13 mouse cellular contexts compared by ENCODE assay signal in genomic region chr14:79724002-79724681, GRCm38 (mm10). TPM values are rescaled to one million over a fixed set of nuclear protein-coding genes. Genes with fewer than 3 reads are reported as not detected.
DNase-seq lines count a peak whose midpoint lies in the region; ATAC-seq lines count a peak whose summit lies in the region.
"Had no signal": no experiment of that assay in that cellular context is flagged by ENCODE, and none has a peak within 500 bp of the region (broad histone marks: within the 10 kb centered on the region; RNA-seq: fewer than 3 reads in every experiment).

No protein-coding gene starts in this region.

- H3K9ac ChIP-seq in hindbrain, embryonic 14.5 days: peak overlapping the region; percentile 33; the same call in 1 of the 2 replicates
- H3K9ac ChIP-seq in midbrain, embryonic 12.5 days (replicated peaks): no peak overlapping the region
- no peak overlapping the region for H3K9ac ChIP-seq in liver, embryonic 11.5 days (ENCODE audit: low read depth, low read length)
- H3K9ac ChIP-seq: lung, embryonic 15.5 days had no signal

- peak overlapping the region; percentile 33; the same call in 1 of the 2 replicates for H3K4me2 ChIP-seq in hindbrain, embryonic 14.5 days (replicated peaks)
- no peak overlapping the region for H3K4me2 ChIP-seq in midbrain, embryonic 12.5 days (replicated peaks)
- no peak overlapping the region for H3K4me2 ChIP-seq in liver, embryonic 11.5 days
- H3K4me2 ChIP-seq: lung, embryonic 15.5 days had no signal

- peak; percentile 87 for ATAC-seq in hindbrain, embryonic 14.5 days (ENCODE audit: low FRiP score)
- ATAC-seq in midbrain, embryonic 12.5 days (ENCODE audit: low FRiP score, low read depth): peak; percentile 70
- no peak for ATAC-seq in liver, embryonic 11.5 days (replicated peaks; ENCODE audit: low FRiP score)

- H3K4me3 ChIP-seq in hindbrain, embryonic 14.5 days (replicated peaks; ENCODE audit: low read length): no peak overlapping the region
- H3K4me3 ChIP-seq in midbrain, embryonic 12.5 days: no peak overlapping the region
- no peak overlapping the region for H3K4me3 ChIP-seq in liver, embryonic 11.5 days (ENCODE audit: low read depth, low read length)
- H3K4me3 ChIP-seq: lung, embryonic 15.5 days; myocyte had no signal

- no peaks in the 10 kb centered on the region for H3K9me3 ChIP-seq in hindbrain, embryonic 14.5 days (ENCODE audit: control insufficient read depth, low read length)
- H3K9me3 ChIP-seq in midbrain, embryonic 12.5 days: no peaks in the 10 kb centered on the region
- no peaks in the 10 kb centered on the region for H3K9me3 ChIP-seq in liver, embryonic 11.5 days (ENCODE audit: control insufficient read depth, low read length)
- H3K9me3 ChIP-seq: lung, embryonic 15.5 days had no signal

- peak overlapping the region; percentile 87 for H3K27ac ChIP-seq in hindbrain, embryonic 14.5 days
- H3K27ac ChIP-seq in midbrain, embryonic 12.5 days (replicated peaks): peak overlapping the region; percentile 60
- no peak overlapping the region for H3K27ac ChIP-seq in liver, embryonic 11.5 days (ENCODE audit: low read depth, low read length)
- H3K27ac ChIP-seq: lung, embryonic 15.5 days had no signal

- no peaks in the 10 kb centered on the region for H3K27me3 ChIP-seq in hindbrain, embryonic 14.5 days (ENCODE audit: control insufficient read depth, insufficient read depth, low read length)
- H3K27me3 ChIP-seq in midbrain, embryonic 12.5 days: no peaks in the 10 kb centered on the region
- no peaks in the 10 kb centered on the region for H3K27me3 ChIP-seq in liver, embryonic 11.5 days (replicated peaks; ENCODE audit: control insufficient read depth, insufficient read depth, low read length)
- H3K27me3 ChIP-seq: lung, embryonic 15.5 days had no signal

- 41% methylated on average over 18 of the region's 18 CpGs for WGBS in hindbrain, embryonic 14.5 days
- 72% methylated on average over 18 of the region's 18 CpGs for WGBS in midbrain, embryonic 12.5 days
- 80% methylated on average over 18 of the region's 18 CpGs for WGBS in liver, embryonic 11.5 days

- peak; percentile 30 to 36 for DNase-seq in right cerebral cortex, adult 2 months (ENCODE audit: low spot score in 2 of 2)
- DNase-seq in right cerebral cortex, postnatal 14 days: no peak
- DNase-seq in hindbrain, embryonic 14.5 days (ENCODE audit: low spot score): peak; percentile 80
- DNase-seq in liver, embryonic 11.5 days (ENCODE audit: low spot score): no peak
- DNase-seq in c-Kit-positive CD71-positive TER-119-positive erythroid progenitor cells, embryonic 14.5 days (ENCODE audit: low spot score): no peak
- DNase-seq in Muller cell, postnatal 12 days (ENCODE audit: inconsistent ontology term): no peak
- DNase-seq: cerebellum, adult 8-10 months; heart, adult 11 months; left cerebral cortex, postnatal 4 days had no signal

- H3K4me1 ChIP-seq in hindbrain, embryonic 14.5 days (replicated peaks; ENCODE audit: control insufficient read depth, insufficient read depth, low read length): peaks cover 34% of the 10 kb centered on the region
- H3K4me1 ChIP-seq in midbrain, embryonic 12.5 days: peaks cover 16% of the 10 kb centered on the region
- H3K4me1 ChIP-seq in liver, embryonic 11.5 days (replicated peaks; ENCODE audit: control insufficient read depth, insufficient read depth, low read length): no peaks in the 10 kb centered on the region
- H3K4me1 ChIP-seq: lung, embryonic 15.5 days had no signal

- no peaks in the 10 kb centered on the region for H3K36me3 ChIP-seq in hindbrain, embryonic 14.5 days (replicated peaks; ENCODE audit: control insufficient read depth, insufficient read depth)
- H3K36me3 ChIP-seq in midbrain, embryonic 12.5 days: no peaks in the 10 kb centered on the region
- no peaks in the 10 kb centered on the region for H3K36me3 ChIP-seq in liver, embryonic 11.5 days (ENCODE audit: control insufficient read depth, insufficient read depth, low read length)
- H3K36me3 ChIP-seq: lung, embryonic 15.5 days had no signal

RNA-seq across cellular contexts. Expression of gene Pcdh8, which starts 47.0 kb away (rescaled TPM):
- polyA plus RNA-seq in hindbrain, embryonic 14.5 days (2014; fragmentation: Nextera tagmentation; extraction: Ambion mirVana): 40.5 and 52.0 TPM in 2 replicates
- 70.7 and 73.6 TPM in 2 replicates for polyA plus RNA-seq in midbrain, embryonic 12.5 days (2016; fragmentation: Nextera tagmentation; extraction: Ambion mirVana)
- 0.12 and 0.21 TPM in 2 replicates for polyA plus RNA-seq in liver, embryonic 11.5 days (2014; fragmentation: Nextera tagmentation; extraction: Ambion mirVana)
- polyA plus RNA-seq: spleen, adult 2 months had no signal

Comparison
In these comparisons a context has a peak if more than half of its experiments do, and no peak if none do; other contexts are left out.
1. DNase-seq: peak in right cerebral cortex, adult 2 months (2 of 2) and hindbrain, embryonic 14.5 days (single experiment); none in right cerebral cortex, postnatal 14 days (single experiment), liver, embryonic 11.5 days (single experiment), c-Kit-positive CD71-positive TER-119-positive erythroid progenitor cells, embryonic 14.5 days (single experiment) and Muller cell, postnatal 12 days (single experiment).
2. RNA of gene Pcdh8, which starts 47.0 kb away (polyA plus RNA-seq): 70.7 to 73.6 TPM in midbrain, embryonic 12.5 days and 40.5 to 52.0 TPM in hindbrain, embryonic 14.5 days; 0.12 to 0.21 TPM in liver, embryonic 11.5 days; every median in the first group is over 10 times any median in the second.